Mouse (Mus musculus) forebrain, embryonic 14.5 days (tissue): ENCODE data around the gene Ubfd1. TPM values are rescaled to one million over a fixed set of nuclear protein-coding genes. Genes with fewer than 3 reads are reported as not detected.
A peak's percentile ranks its signal among the peaks of the same experiment; 100 is the strongest.
"Not testable (repeated sequence)": the region's sequence is repeated elsewhere in the genome, so short reads cannot be mapped to it uniquely, and the experiment has no call there.

Experiments used
- ATAC-seq: fragments of 200-750 bp; cut with Nextera tagmentation; 2 replicates; pipeline ENCODE4 v1.8.0; 2017; ENCODE audit warnings: mild to moderate bottlenecking, moderate library complexity
- DNase-seq: peaks from one replicate; pipeline ENCODE4 v3.0.0-alpha.2; 2015; ENCODE audit warnings: low spot score
- H3K27ac ChIP-seq: fragments of 300-500 bp; sonication (generic); 2 replicates; pipeline ENCODE4 v1.5.1; 2014; ENCODE audit warnings: low read depth, mild to moderate bottlenecking, control low read depth, low read length, moderate library complexity
- H3K27me3 ChIP-seq: fragments of 300-500 bp; sonication (generic); replicated peaks from 2 replicates; pipeline ENCODE4 v1.6.1; 2014; ENCODE audit warnings: low read length, control low read depth, mixed read lengths; ENCODE audit not compliant: control insufficient read depth, insufficient read depth
- H3K36me3 ChIP-seq: fragments of 300-500 bp; sonication (generic); 2 replicates; pipeline ENCODE4 v1.6.1; 2014; ENCODE audit warnings: low read length, control low read depth; ENCODE audit not compliant: control insufficient read depth, insufficient read depth
- H3K4me1 ChIP-seq: fragments of 300-500 bp; sonication (generic); 2 replicates; pipeline ENCODE4 v1.6.1; 2014; ENCODE audit warnings: antibody characterized with exemption, low read length, control low read depth; ENCODE audit not compliant: control insufficient read depth, insufficient read depth
- H3K4me2 ChIP-seq: fragments of 300-500 bp; sonication (generic); 2 replicates; pipeline ENCODE4 v1.6.1; 2014; ENCODE audit warnings: mild to moderate bottlenecking, control low read depth, low read length
- H3K4me3 ChIP-seq: fragments of 300-500 bp; sonication (generic); 2 replicates; pipeline ENCODE4 v1.5.1; 2014; ENCODE audit warnings: low read depth, low read length, control low read depth
- H3K9ac ChIP-seq: fragments of 300-500 bp; sonication (generic); 2 replicates; pipeline ENCODE4 v1.6.1; 2014; ENCODE audit warnings: mild to moderate bottlenecking, low read length, control low read depth, moderate library complexity
- H3K9me3 ChIP-seq: fragments of 300-500 bp; sonication (generic); replicated peaks from 2 replicates; pipeline ENCODE4 v1.6.1; 2016; ENCODE audit warnings: low read length, control low read depth, mixed read lengths; ENCODE audit not compliant: control insufficient read depth
- WGBS: fragments of 180-500 bp; shearing (Covaris S2); extraction: QIAGEN DNeasy Blood & Tissue Kit; methylation state at CpG from one replicate; pipeline ENCODE4 v1.1.7; 2014; 5-methylcytosine and 5-hydroxymethylcytosine counted together
- polyA plus RNA-seq: library from polyadenylated mRNA; unstranded; fragments of >200 nt; fragmentation: Nextera tagmentation; extraction: Ambion mirVana; gene quantifications from 2 replicates; pipeline ENCODE4 v1.2.1, GENCODE M21; 2014

Gene Ubfd1
- polyA plus RNA-seq, 1 experiment from 2014 or later, result 69.9 TPM

- peak; percentile 23 for DNase-seq
- H3K27me3 ChIP-seq, H3K27ac ChIP-seq, H3K4me1 ChIP-seq, H3K9me3 ChIP-seq: not testable (repeated sequence)
- 9% methylated on average over 23 of the region's 28 CpGs for WGBS
- Histone ChIP-seq H3K4me2 (peak overlapping the region; percentile 61), H3K4me3 (peak overlapping the region; percentile 66), H3K36me3 (peaks cover 19% of the 10 kb centered on the region), H3K9ac (peak overlapping the region; percentile 77)
- ATAC-seq, result peak; percentile 64
Measured at GRCm38 (mm10) chr7:122101014-122101746, 34.2 kb downstream of the Ubfd1 start.

GRCm38 (mm10) chr7:122101747-122102244, 34.8 kb downstream of the Ubfd1 start, which contains the start of gene Ndufab1:
Gene Ndufab1, minus strand, starts transcription at chr7:122101886.
- peaks cover 6% of the 10 kb centered on the region for H3K4me1 ChIP-seq
- ATAC-seq, result peak; percentile 100
- no peaks in the 10 kb centered on the region for H3K9me3 ChIP-seq
- DNase-seq, result peak; percentile 95
- 0% methylated on average over 36 of the region's 43 CpGs for WGBS
- H3K36me3 ChIP-seq, result peaks cover 13% of the 10 kb centered on the region
- H3K9ac ChIP-seq, result peak within 1 kb of the TSS; percentile 77
- 0 out of 2 replicates have a peak within 1 kb of the TSS, but pooled peaks have one; percentile 1 for H3K27ac ChIP-seq
- H3K4me2 ChIP-seq, result peak within 1 kb of the TSS; percentile 61
- no peaks in the 10 kb centered on the region for H3K27me3 ChIP-seq
- H3K4me3 ChIP-seq, result peak within 1 kb of the TSS; percentile 66

- ATAC-seq, result no peak
- H3K27ac ChIP-seq, result no peak overlapping the region
- H3K27me3 ChIP-seq, result no peaks in the 10 kb centered on the region
- H3K4me3 ChIP-seq, result no peak overlapping the region
- DNase-seq, result no peak
- no peaks in the 10 kb centered on the region for H3K9me3 ChIP-seq
- H3K9ac ChIP-seq, result no peak overlapping the region
- no peak overlapping the region for H3K4me2 ChIP-seq
- H3K4me1 ChIP-seq, result no peaks in the 10 kb centered on the region
- peaks cover 29% of the 10 kb centered on the region for H3K36me3 ChIP-seq
- 94% methylated on average over 6 of the region's 6 CpGs for WGBS
Measured at GRCm38 (mm10) chr7:122108206-122108605, 41.2 kb downstream of the Ubfd1 start.

GRCm38 (mm10) chr7:122123518-122123917, 56.5 kb downstream of the Ubfd1 start:
- Histone ChIP-seq H3K4me1 (no peaks in the 10 kb centered on the region), H3K27me3 (no peaks in the 10 kb centered on the region), H3K27ac (no peak overlapping the region), H3K36me3 (peaks cover 61% of the 10 kb centered on the region), H3K9me3 (no peaks in the 10 kb centered on the region), H3K9ac (no peak overlapping the region), H3K4me3 (no peak overlapping the region), H3K4me2 (no peak overlapping the region)
- ATAC-seq (no peak), DNase-seq (no peak)
- 92% methylated on average over 4 of the region's 4 CpGs for WGBS

GRCm38 (mm10) chr7:122125636-122126035, 58.7 kb downstream of the Ubfd1 start:
- H3K36me3 ChIP-seq, result peaks cover 58% of the 10 kb centered on the region
- no peak overlapping the region for H3K4me3 ChIP-seq
- no peak overlapping the region for H3K27ac ChIP-seq
- ATAC-seq (no peak), DNase-seq (no peak)
- H3K9me3 ChIP-seq, result no peaks in the 10 kb centered on the region
- WGBS, result 71% methylated on average over 8 of the region's 8 CpGs
- H3K9ac ChIP-seq, result no peak overlapping the region
- no peaks in the 10 kb centered on the region for H3K27me3 ChIP-seq
- no peaks in the 10 kb centered on the region for H3K4me1 ChIP-seq
- no peak overlapping the region for H3K4me2 ChIP-seq

- H3K4me1 ChIP-seq, result peaks cover 3% of the 10 kb centered on the region; the same call in 1 of the 2 replicates
Measured at GRCm38 (mm10) chr7:122126946-122127345, 60.0 kb downstream of the Ubfd1 start.

More at GRCm38 (mm10) chr7:122126946-122127345, 60.0 kb downstream of the Ubfd1 start:
- WGBS, result 94% methylated on average over 11 of the region's 11 CpGs
- DNase-seq (no peak), ATAC-seq (no peak)
- H3K4me2 ChIP-seq, result no peak overlapping the region
- no peak overlapping the region for H3K9ac ChIP-seq
- H3K4me3 ChIP-seq, result no peak overlapping the region
- peaks cover 50% of the 10 kb centered on the region for H3K36me3 ChIP-seq
- H3K27ac ChIP-seq, result no peak overlapping the region
- no peaks in the 10 kb centered on the region for H3K9me3 ChIP-seq
- H3K27me3 ChIP-seq, result no peaks in the 10 kb centered on the region

Other genes with a start within 250 kb of the Ubfd1 start
- gene Scnn1b, start 202.1 kb upstream of the Ubfd1 start, polyA plus RNA-seq, result 0.09 and 0.20 TPM in 2 replicates
- gene Cog7, start 85.5 kb upstream of the Ubfd1 start, polyA plus RNA-seq, result 7.8 and 11.0 TPM in 2 replicates
- 28.0 and 32.1 TPM in 2 replicates for gene Gga2, start 46.0 kb upstream of the Ubfd1 start, polyA plus RNA-seq
- gene Ears2, start 88 bp downstream of the Ubfd1 start, polyA plus RNA-seq, result 11.8 TPM in 2 replicates
- gene Ndufab1, start 34.7 kb downstream of the Ubfd1 start, polyA plus RNA-seq, result 510 and 563 TPM in 2 replicates
- 7.2 TPM in 2 replicates for gene Palb2, start 65.8 kb downstream of the Ubfd1 start, polyA plus RNA-seq
- gene Dctn5, start 65.9 kb downstream of the Ubfd1 start, polyA plus RNA-seq, result 162 and 166 TPM in 2 replicates
- 47.7 and 48.4 TPM in 2 replicates for gene Plk1, start 92.3 kb downstream of the Ubfd1 start, polyA plus RNA-seq
- gene Ern2, start 119.0 kb downstream of the Ubfd1 start, polyA plus RNA-seq, result 0.33 and 0.42 TPM in 2 replicates
- gene Chp2, start 152.3 kb downstream of the Ubfd1 start, polyA plus RNA-seq, result 0.66 and 0.79 TPM in 2 replicates
- gene Prkcb, start 221.6 kb downstream of the Ubfd1 start, polyA plus RNA-seq, result 29.4 and 39.3 TPM in 2 replicates